ENCODE assay signal across 9 mouse cellular contexts in the genomic region with DNA sequence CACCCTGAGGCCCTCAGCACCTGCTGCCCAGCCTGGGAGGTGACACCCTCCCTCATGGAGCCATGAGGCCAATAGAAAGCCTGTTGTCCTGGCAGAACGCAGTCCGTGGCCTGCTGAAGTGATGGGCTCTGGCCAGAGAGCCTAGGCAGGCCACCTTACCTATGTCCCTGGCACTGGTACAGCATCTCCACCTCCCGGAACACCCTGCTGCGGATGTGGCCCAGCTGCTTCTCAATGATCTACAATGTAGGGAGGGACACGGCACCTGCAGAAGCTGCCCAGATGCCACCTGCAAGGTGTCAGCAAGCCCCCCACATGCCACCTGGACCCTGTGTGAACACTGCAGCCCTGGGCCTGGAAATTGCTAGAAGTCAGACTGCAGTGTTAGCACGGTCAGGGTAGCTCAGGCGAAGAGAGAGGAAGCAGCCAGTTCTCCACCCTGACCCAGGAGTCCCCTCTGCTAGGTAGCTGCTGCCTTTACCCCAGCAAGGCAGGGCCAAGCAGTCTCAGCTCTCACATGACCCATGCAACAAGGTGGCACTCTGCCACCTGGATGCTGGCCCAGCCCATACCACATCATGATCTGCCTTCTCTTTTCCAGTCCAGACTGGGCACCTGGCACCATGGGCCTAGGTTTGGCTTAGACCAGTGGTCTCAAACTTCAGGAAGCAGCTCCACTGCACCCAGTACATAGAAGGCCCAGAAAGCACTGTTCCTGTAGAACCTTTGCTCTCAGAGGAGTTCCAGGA. TPM values are rescaled to one million over a fixed set of nuclear protein-coding genes. Genes with fewer than 3 reads are reported as not detected.
DNase-seq lines count a peak whose midpoint lies in the region; ATAC-seq and TF ChIP-seq lines count a peak whose summit lies in the region.
"Had no signal": no experiment of that assay in that cellular context is flagged by ENCODE, and none has a peak within 500 bp of the region (broad histone marks: within the 10 kb centered on the region; RNA-seq: fewer than 3 reads in every experiment).

No protein-coding gene starts in this region.

- no peak for ATAC-seq in liver, embryonic 13.5 days (ENCODE audit: low read depth)
- ATAC-seq in liver, postnatal 0 days = no peak
- 0 out of 2 replicates have a peak, but pooled peaks have one; percentile 11 for ATAC-seq in heart, embryonic 16.5 days (replicated peaks; ENCODE audit: extremely low read depth, insufficient read depth, low FRiP score)
- ATAC-seq in megakaryocyte progenitor cell, adult 5-6 weeks (replicated peaks; ENCODE audit: poor library complexity) = 0 out of 2 replicates have a peak, but pooled peaks have one; percentile 8
- no peak for ATAC-seq in inflammation-experienced regulatory T-cells, adult 6 months

- no peak for TF ChIP-seq EP300 in liver, postnatal 0 days (IDR thresholded peaks at IDR 0.05; ENCODE audit: low read depth)

- no peak overlapping the region for H3K4me2 ChIP-seq in liver, embryonic 13.5 days
- H3K4me2 ChIP-seq in liver, postnatal 0 days (ENCODE audit: low read depth, low read length) = no peak overlapping the region
- no peak overlapping the region for H3K4me2 ChIP-seq in heart, embryonic 16.5 days (ENCODE audit: low read depth, low read length)

- no peaks in the 10 kb centered on the region for H3K9me3 ChIP-seq in liver, embryonic 13.5 days (replicated peaks)
- H3K9me3 ChIP-seq in liver, postnatal 0 days (ENCODE audit: low read length) = no peaks in the 10 kb centered on the region
- no peaks in the 10 kb centered on the region for H3K9me3 ChIP-seq in heart, embryonic 16.5 days (replicated peaks; ENCODE audit: control insufficient read depth, low read length)

- peaks cover 92% of the 10 kb centered on the region for H3K36me3 ChIP-seq in liver, embryonic 13.5 days
- H3K36me3 ChIP-seq in liver, postnatal 0 days (replicated peaks; ENCODE audit: insufficient read depth, low read length) = peaks cover 82% of the 10 kb centered on the region
- H3K36me3 ChIP-seq in heart, embryonic 16.5 days (ENCODE audit: control insufficient read depth, insufficient read depth) = peaks cover 53% of the 10 kb centered on the region

- H3K9ac ChIP-seq in liver, embryonic 13.5 days = no peak overlapping the region
- no peak overlapping the region for H3K9ac ChIP-seq in liver, postnatal 0 days (replicated peaks)
- peak overlapping the region; percentile 35; the same call in 1 of the 2 replicates for H3K9ac ChIP-seq in heart, embryonic 16.5 days (ENCODE audit: low read length)

- no peak for TF ChIP-seq CTCF in liver, postnatal 0 days (IDR thresholded peaks at IDR 0.05; ENCODE audit: low read depth)

- no peak overlapping the region for H3K4me3 ChIP-seq in liver, embryonic 13.5 days (replicated peaks)
- no peak overlapping the region for H3K4me3 ChIP-seq in liver, postnatal 0 days (ENCODE audit: low read depth, low read length)
- H3K4me3 ChIP-seq in heart, embryonic 16.5 days (ENCODE audit: low read length) = no peak overlapping the region

- WGBS in liver, embryonic 13.5 days (ENCODE audit: insufficient replicate concordance) = 93% methylated on average over 7 of the region's 7 CpGs
- WGBS in liver, postnatal 0 days (ENCODE audit: insufficient replicate concordance) = 92% methylated on average over 7 of the region's 7 CpGs
- WGBS in heart, embryonic 16.5 days = 93% methylated on average over 7 of the region's 7 CpGs

- peaks cover 71% of the 10 kb centered on the region for H3K4me1 ChIP-seq in liver, embryonic 13.5 days (replicated peaks)
- peaks cover 41% of the 10 kb centered on the region for H3K4me1 ChIP-seq in liver, postnatal 0 days (ENCODE audit: insufficient read depth)
- peaks cover 53% of the 10 kb centered on the region for H3K4me1 ChIP-seq in heart, embryonic 16.5 days (ENCODE audit: control insufficient read depth, insufficient read depth, low read length)

- no peak for DNase-seq in liver, embryonic 13.5 days
- no peak for DNase-seq in liver, postnatal 0 days
- DNase-seq in cerebellum, adult 18-20 months = peak; percentile 71 to 80
- no peak for DNase-seq in thymus, postnatal 10 days (ENCODE audit: low spot score in 2 of 2)
- no peak for DNase-seq in retina, postnatal 1 day

- peak overlapping the region; percentile 11; the same call in 1 of the 2 replicates for H3K27ac ChIP-seq in liver, embryonic 13.5 days
- H3K27ac ChIP-seq in liver, postnatal 0 days (ENCODE audit: low read depth) = no peak overlapping the region
- 0 out of 2 replicates have a peak overlapping the region, but pooled peaks have one; percentile 19 for H3K27ac ChIP-seq in heart, embryonic 16.5 days (ENCODE audit: low read length)
- H3K27ac ChIP-seq: macrophage had no signal

- no peaks in the 10 kb centered on the region for H3K27me3 ChIP-seq in liver, embryonic 13.5 days
- H3K27me3 ChIP-seq in liver, postnatal 0 days (ENCODE audit: insufficient read depth, low read length) = no peaks in the 10 kb centered on the region
- no peaks in the 10 kb centered on the region for H3K27me3 ChIP-seq in heart, embryonic 16.5 days (ENCODE audit: control insufficient read depth, insufficient read depth, low read length)

RNA-seq across cellular contexts. Expression of a gene that starts 8.0 kb away (rescaled TPM):
- 71.4 and 73.8 TPM in 2 replicates for polyA plus RNA-seq in liver, embryonic 13.5 days (2015; fragmentation: Nextera tagmentation; extraction: Ambion mirVana)
- polyA plus RNA-seq in liver, postnatal 0 days (2015; fragmentation: Nextera tagmentation; extraction: Ambion mirVana) = 45.8 and 46.1 TPM in 2 replicates
- 82.1 and 92.8 TPM in 2 replicates for polyA plus RNA-seq in heart, embryonic 16.5 days (2015; fragmentation: Nextera tagmentation; extraction: Ambion mirVana)
- total RNA-seq in megakaryocyte progenitor cell, adult 5-6 weeks (2015) = 40.1 and 46.2 TPM in 2 replicates
- total RNA-seq in megakaryocyte progenitor cell, adult 5-6 weeks (2017) = 32.8 and 44.4 TPM in 2 replicates
- polyA plus RNA-seq in inflammation-experienced regulatory T-cells, adult 6 months (2017; shearing (Covaris generic)) = 10 to 100 TPM; 50.3 to 61.4 (median 50.9) TPM

RNA-seq across cellular contexts. Expression of a gene that starts 13.0 kb away (rescaled TPM):
- 11.5 and 12.7 TPM in 2 replicates for polyA plus RNA-seq in liver, embryonic 13.5 days (2015; fragmentation: Nextera tagmentation; extraction: Ambion mirVana)
- 10.7 and 11.5 TPM in 2 replicates for polyA plus RNA-seq in liver, postnatal 0 days (2015; fragmentation: Nextera tagmentation; extraction: Ambion mirVana)
- 41.7 and 58.2 TPM in 2 replicates for polyA plus RNA-seq in heart, embryonic 16.5 days (2015; fragmentation: Nextera tagmentation; extraction: Ambion mirVana)
- 10.5 and 13.2 TPM in 2 replicates for total RNA-seq in megakaryocyte progenitor cell, adult 5-6 weeks (2015)
- total RNA-seq in megakaryocyte progenitor cell, adult 5-6 weeks (2017) = 19.9 and 25.7 TPM in 2 replicates
- 10 to 100 TPM in 1 of 3 experiments, 1 to 10 TPM in 2; 3.4 to 10.4 (median 9.2) TPM for polyA plus RNA-seq in inflammation-experienced regulatory T-cells, adult 6 months (2017; shearing (Covaris generic))

RNA-seq across cellular contexts. Expression of a gene that starts 31.9 kb away (rescaled TPM):
- polyA plus RNA-seq in liver, embryonic 13.5 days (2015; fragmentation: Nextera tagmentation; extraction: Ambion mirVana) = 31.6 and 38.5 TPM in 2 replicates
- polyA plus RNA-seq in liver, postnatal 0 days (2015; fragmentation: Nextera tagmentation; extraction: Ambion mirVana) = 14.7 and 17.3 TPM in 2 replicates
- polyA plus RNA-seq in heart, embryonic 16.5 days (2015; fragmentation: Nextera tagmentation; extraction: Ambion mirVana) = 29.0 and 33.4 TPM in 2 replicates
- 26.4 and 31.9 TPM in 2 replicates for total RNA-seq in megakaryocyte progenitor cell, adult 5-6 weeks (2015)
- 34.9 and 39.0 TPM in 2 replicates for total RNA-seq in megakaryocyte progenitor cell, adult 5-6 weeks (2017)
- polyA plus RNA-seq in inflammation-experienced regulatory T-cells, adult 6 months (2017; shearing (Covaris generic)) = 100 to 1,000 TPM; 190 to 248 (median 240) TPM

RNA-seq across cellular contexts. Expression of a gene that starts 32.1 kb away (rescaled TPM):
- 6.1 and 7.5 TPM in 2 replicates for polyA plus RNA-seq in liver, embryonic 13.5 days (2015; fragmentation: Nextera tagmentation; extraction: Ambion mirVana)
- polyA plus RNA-seq in liver, postnatal 0 days (2015; fragmentation: Nextera tagmentation; extraction: Ambion mirVana) = 7.9 and 10.4 TPM in 2 replicates
- polyA plus RNA-seq in heart, embryonic 16.5 days (2015; fragmentation: Nextera tagmentation; extraction: Ambion mirVana) = 11.2 and 13.2 TPM in 2 replicates
- total RNA-seq in megakaryocyte progenitor cell, adult 5-6 weeks (2015) = 7.0 and 13.6 TPM in 2 replicates
- 1.7 and 4.3 TPM in 2 replicates for total RNA-seq in megakaryocyte progenitor cell, adult 5-6 weeks (2017)
- polyA plus RNA-seq in inflammation-experienced regulatory T-cells, adult 6 months (2017; shearing (Covaris generic)) = 100 to 1,000 TPM in 2 of 3 experiments, 10 to 100 TPM in 1; 71.4 to 109 (median 107) TPM

RNA-seq across cellular contexts. Expression of a gene that starts 47.3 kb away (rescaled TPM):
- 46.0 and 51.1 TPM in 2 replicates for polyA plus RNA-seq in liver, embryonic 13.5 days (2015; fragmentation: Nextera tagmentation; extraction: Ambion mirVana)
- 41.4 and 45.8 TPM in 2 replicates for polyA plus RNA-seq in liver, postnatal 0 days (2015; fragmentation: Nextera tagmentation; extraction: Ambion mirVana)
- polyA plus RNA-seq in heart, embryonic 16.5 days (2015; fragmentation: Nextera tagmentation; extraction: Ambion mirVana) = 50.7 and 103 TPM in 2 replicates
- total RNA-seq in megakaryocyte progenitor cell, adult 5-6 weeks (2015) = 39.1 and 43.1 TPM in 2 replicates
- total RNA-seq in megakaryocyte progenitor cell, adult 5-6 weeks (2017) = 127 and 171 TPM in 2 replicates
- 10 to 100 TPM; 11.7 to 16.3 (median 13.2) TPM for polyA plus RNA-seq in inflammation-experienced regulatory T-cells, adult 6 months (2017; shearing (Covaris generic))

Comparison
In these comparisons a context has a peak if more than half of its experiments do, and no peak if none do; other contexts are left out.
1. ATAC-seq: peak in heart, embryonic 16.5 days (single experiment) and megakaryocyte progenitor cell, adult 5-6 weeks (single experiment); none in liver, embryonic 13.5 days (single experiment), liver, postnatal 0 days (single experiment) and inflammation-experienced regulatory T-cells, adult 6 months (single experiment).
2. DNase-seq: peak in cerebellum, adult 18-20 months (2 of 2); none in liver, embryonic 13.5 days (single experiment), liver, postnatal 0 days (single experiment), thymus, postnatal 10 days (0 of 2) and retina, postnatal 1 day (single experiment).